Mouse (Mus musculus) kidney, embryonic 15.5 days (tissue): ENCODE data around the gene Hk1. TPM values are rescaled to one million over a fixed set of nuclear protein-coding genes. Genes with fewer than 3 reads are reported as not detected.
A peak's percentile ranks its signal among the peaks of the same experiment; 100 is the strongest.

Source experiments
- ATAC-seq: fragments of 200-750 bp; cut with Nextera tagmentation; replicated peaks from 2 replicates; pipeline ENCODE4 v1.8.0; 2017; ENCODE audit warnings: moderate TSS enrichment; ENCODE audit not compliant: low FRiP score
- H3K27ac ChIP-seq: fragments of 300-500 bp; sonication (generic); 2 replicates; pipeline ENCODE4 v1.5.1; 2015; ENCODE audit warnings: mild to moderate bottlenecking, inconsistent platforms
- H3K27me3 ChIP-seq: fragments of 300-500 bp; sonication (generic); 2 replicates; pipeline ENCODE4 v1.6.1; 2015; ENCODE audit warnings: inconsistent platforms
- H3K36me3 ChIP-seq: fragments of 300-500 bp; sonication (generic); 2 replicates; pipeline ENCODE4 v1.6.1; 2015; ENCODE audit warnings: inconsistent platforms
- H3K4me1 ChIP-seq: fragments of 300-500 bp; sonication (generic); 2 replicates; pipeline ENCODE4 v1.6.1; 2015; ENCODE audit warnings: inconsistent platforms
- H3K4me2 ChIP-seq: fragments of 300-500 bp; sonication (generic); 2 replicates; pipeline ENCODE4 v1.6.1; 2015; ENCODE audit warnings: moderate library complexity, mild to moderate bottlenecking, inconsistent platforms
- H3K4me3 ChIP-seq: fragments of 300-500 bp; sonication (generic); replicated peaks from 2 replicates; pipeline ENCODE4 v1.5.1; 2015; ENCODE audit warnings: mild to moderate bottlenecking, inconsistent platforms
- H3K9ac ChIP-seq: fragments of 300-500 bp; sonication (generic); 2 replicates; pipeline ENCODE4 v1.6.1; 2015; ENCODE audit warnings: mild to moderate bottlenecking, inconsistent platforms
- H3K9me3 ChIP-seq: fragments of 300-500 bp; sonication (generic); replicated peaks from 2 replicates; pipeline ENCODE4 v1.6.1; 2016; ENCODE audit warnings: inconsistent platforms
- WGBS: fragments of 180-500 bp; shearing (Covaris S2); methylation state at CpG from one replicate; pipeline ENCODE4 v1.1.7; 2015; ENCODE audit warnings: mixed read lengths; 5-methylcytosine and 5-hydroxymethylcytosine counted together
- polyA plus RNA-seq: library from polyadenylated mRNA; unstranded; fragments of >200 nt; fragmentation: Nextera tagmentation; extraction: Ambion mirVana; gene quantifications from 2 replicates; pipeline ENCODE4 v1.2.1, GENCODE M21; 2015

Hk1 gene
- polyA plus RNA-seq, 1 experiment from 2014 or later = 58.5 TPM

DNA sequence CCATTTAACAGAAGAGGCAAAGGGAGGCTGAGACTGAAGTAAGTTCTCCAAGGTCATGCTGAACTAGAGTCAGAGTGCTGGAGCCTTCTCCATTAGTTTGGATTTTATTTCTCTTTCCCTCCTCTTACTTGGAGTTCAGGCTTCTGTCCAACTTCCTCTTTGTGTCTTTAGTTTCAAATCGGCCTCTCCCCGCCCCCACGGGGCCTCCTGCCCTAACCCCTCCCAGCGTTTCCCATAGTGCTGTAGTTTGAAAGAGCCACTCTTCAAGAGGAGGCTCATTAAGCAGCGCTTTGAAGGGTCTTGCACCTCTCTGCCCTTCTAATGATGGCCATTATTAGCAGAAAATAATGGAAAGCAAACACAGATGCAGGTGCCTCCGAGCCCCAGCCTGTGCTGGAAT, 68.2 kb downstream of the Hk1 start:
- 0 out of 2 replicates have a peak, but pooled peaks have one; percentile 12 for ATAC-seq
- H3K9ac ChIP-seq = no peak overlapping the region
- peak overlapping the region; percentile 17; the same call in 1 of the 2 replicates for H3K4me2 ChIP-seq
- H3K4me1 ChIP-seq = peaks cover 57% of the 10 kb centered on the region
- H3K36me3 ChIP-seq = peaks cover 12% of the 10 kb centered on the region
- no peaks in the 10 kb centered on the region for H3K27me3 ChIP-seq
- no peaks in the 10 kb centered on the region for H3K9me3 ChIP-seq
- peak overlapping the region; percentile 85 for H3K27ac ChIP-seq
- WGBS = 14% methylated on average over 6 of the region's 6 CpGs
- H3K4me3 ChIP-seq = no peak overlapping the region

GRCm38 (mm10) chr10:62310259-62311039, 69.3 kb downstream of the Hk1 start:
- Histone ChIP-seq H3K4me1 (peaks cover 56% of the 10 kb centered on the region), H3K27me3 (no peaks in the 10 kb centered on the region), H3K9ac (no peak overlapping the region), H3K27ac (peak overlapping the region; percentile 85), H3K9me3 (no peaks in the 10 kb centered on the region), H3K4me3 (no peak overlapping the region), H3K4me2 (no peak overlapping the region), H3K36me3 (peaks cover 12% of the 10 kb centered on the region)
- 64% methylated on average over 10 of the region's 10 CpGs for WGBS
- no peak for ATAC-seq

DNA sequence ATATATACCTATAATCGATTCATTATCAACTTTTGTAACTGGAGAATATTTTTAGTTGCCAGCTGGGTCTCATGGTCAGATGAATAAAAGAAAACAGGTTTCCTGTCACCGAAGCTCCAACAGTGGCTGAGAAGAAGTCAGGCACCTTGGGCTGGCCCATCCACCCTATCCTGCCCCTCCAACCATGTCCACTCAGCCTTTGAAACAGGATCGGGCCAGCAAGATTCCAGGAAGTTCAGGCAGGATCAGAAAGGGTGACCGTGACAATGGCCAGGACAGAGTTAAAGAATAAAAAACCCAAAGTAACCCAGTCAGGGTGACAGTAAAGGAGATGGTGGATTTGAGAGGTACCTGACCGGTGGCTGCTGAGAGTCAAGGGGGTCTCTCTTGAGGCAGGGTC, 70.1 kb downstream of the Hk1 start:
- H3K4me1 ChIP-seq = peaks cover 52% of the 10 kb centered on the region
- H3K9me3 ChIP-seq = no peaks in the 10 kb centered on the region
- WGBS = 62% methylated on average over 5 of the region's 5 CpGs
- H3K27me3 ChIP-seq = no peaks in the 10 kb centered on the region
- peak; percentile 69; the same call in 1 of the 2 replicates for ATAC-seq
- H3K4me3 ChIP-seq = no peak overlapping the region
- no peak overlapping the region for H3K9ac ChIP-seq
- peak overlapping the region; percentile 85 for H3K27ac ChIP-seq
- peaks cover 9% of the 10 kb centered on the region for H3K36me3 ChIP-seq
- no peak overlapping the region for H3K4me2 ChIP-seq

DNA sequence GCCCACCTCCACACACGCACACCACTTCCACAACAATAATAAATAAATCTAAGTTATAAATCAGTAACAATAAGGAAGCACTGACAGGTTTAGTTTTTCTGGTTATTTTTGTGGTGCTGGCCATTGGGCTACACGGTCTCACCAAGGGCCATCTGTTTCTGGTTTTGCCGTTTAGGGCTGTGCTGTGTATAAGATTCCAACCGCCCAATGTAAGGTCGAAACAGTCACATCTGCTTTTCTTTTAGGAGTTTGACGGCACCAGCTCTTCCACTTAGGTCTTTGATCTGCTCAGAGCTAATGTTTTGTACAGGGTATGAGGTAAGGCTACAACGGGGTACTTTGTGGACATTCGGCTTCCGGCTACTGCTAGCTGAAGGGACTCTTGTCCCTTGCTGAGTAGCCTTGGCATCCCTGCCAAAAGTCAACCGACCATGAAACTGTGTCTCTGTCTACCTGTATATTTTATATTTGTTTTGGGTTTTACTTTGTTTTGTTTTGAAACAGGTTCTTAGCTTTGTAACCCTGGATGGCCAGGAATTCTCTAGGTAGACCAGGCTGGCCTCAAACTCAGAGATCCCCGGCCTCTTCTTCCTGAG, 70.7 kb downstream of the Hk1 start:
- H3K4me3 ChIP-seq = no peak overlapping the region
- peak overlapping the region; percentile 85 for H3K27ac ChIP-seq
- H3K4me1 ChIP-seq = peaks cover 47% of the 10 kb centered on the region
- no peak for ATAC-seq
- no peaks in the 10 kb centered on the region for H3K9me3 ChIP-seq
- H3K4me2 ChIP-seq = no peak overlapping the region
- H3K36me3 ChIP-seq = peaks cover 13% of the 10 kb centered on the region
- H3K9ac ChIP-seq = no peak overlapping the region
- no peaks in the 10 kb centered on the region for H3K27me3 ChIP-seq
- 82% methylated on average over 11 of the region's 11 CpGs for WGBS

DNA sequence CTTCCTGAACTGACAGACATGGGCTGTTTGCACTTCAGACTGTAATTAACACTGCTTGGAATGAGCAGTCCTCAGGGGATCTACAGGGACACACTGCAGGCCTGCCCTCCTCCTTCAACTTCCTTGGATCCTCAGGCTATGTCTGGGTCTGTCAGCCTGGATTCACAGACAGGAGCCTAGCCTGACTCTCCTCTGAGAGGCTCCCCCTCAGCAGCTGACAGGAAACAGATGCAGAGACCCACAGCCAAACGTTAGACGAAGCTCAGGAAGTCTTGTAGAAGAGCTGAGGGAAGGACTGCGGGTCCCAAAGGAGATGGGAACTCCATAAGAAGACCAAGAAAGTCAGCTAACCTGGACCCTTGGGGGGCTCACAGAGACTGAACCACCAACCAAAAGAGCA, 73.2 kb downstream of the Hk1 start:
- no peak for ATAC-seq
- no peak overlapping the region for H3K9ac ChIP-seq
- peaks cover 20% of the 10 kb centered on the region for H3K36me3 ChIP-seq
- H3K27me3 ChIP-seq = no peaks in the 10 kb centered on the region
- H3K4me1 ChIP-seq = peaks cover 29% of the 10 kb centered on the region
- H3K9me3 ChIP-seq = no peaks in the 10 kb centered on the region
- no peak overlapping the region for H3K4me3 ChIP-seq
- H3K27ac ChIP-seq = peak overlapping the region; percentile 58; the same call in 1 of the 2 replicates
- no peak overlapping the region for H3K4me2 ChIP-seq
- WGBS = 50% methylated on average over 3 of the region's 3 CpGs

DNA sequence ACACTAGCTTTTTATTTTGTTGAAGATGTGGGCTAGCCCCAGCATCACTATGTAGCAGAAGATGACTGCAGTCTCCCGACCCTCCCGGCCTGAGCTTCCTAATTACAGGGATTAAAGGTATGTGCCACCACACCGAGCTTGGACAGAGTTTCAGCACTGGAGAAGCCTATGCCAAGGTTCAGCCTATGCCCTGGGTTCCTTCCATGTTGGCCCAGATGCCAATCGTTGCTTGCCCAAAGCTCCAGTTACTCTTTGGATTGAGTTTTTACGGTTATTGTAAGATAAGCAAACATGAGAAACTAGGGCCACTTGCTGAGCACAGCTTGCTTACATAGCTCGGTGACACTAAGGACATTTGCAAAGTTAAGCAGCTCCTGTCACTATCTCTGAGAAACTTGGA, 74.6 kb downstream of the Hk1 start:
- no peaks in the 10 kb centered on the region for H3K9me3 ChIP-seq
- no peaks in the 10 kb centered on the region for H3K27me3 ChIP-seq
- no peak overlapping the region for H3K4me2 ChIP-seq
- ATAC-seq = no peak
- no peak overlapping the region for H3K27ac ChIP-seq
- peaks cover 22% of the 10 kb centered on the region for H3K36me3 ChIP-seq
- 74% methylated on average over 6 of the region's 6 CpGs for WGBS
- no peak overlapping the region for H3K4me3 ChIP-seq
- no peak overlapping the region for H3K9ac ChIP-seq
- peaks cover 22% of the 10 kb centered on the region for H3K4me1 ChIP-seq

DNA sequence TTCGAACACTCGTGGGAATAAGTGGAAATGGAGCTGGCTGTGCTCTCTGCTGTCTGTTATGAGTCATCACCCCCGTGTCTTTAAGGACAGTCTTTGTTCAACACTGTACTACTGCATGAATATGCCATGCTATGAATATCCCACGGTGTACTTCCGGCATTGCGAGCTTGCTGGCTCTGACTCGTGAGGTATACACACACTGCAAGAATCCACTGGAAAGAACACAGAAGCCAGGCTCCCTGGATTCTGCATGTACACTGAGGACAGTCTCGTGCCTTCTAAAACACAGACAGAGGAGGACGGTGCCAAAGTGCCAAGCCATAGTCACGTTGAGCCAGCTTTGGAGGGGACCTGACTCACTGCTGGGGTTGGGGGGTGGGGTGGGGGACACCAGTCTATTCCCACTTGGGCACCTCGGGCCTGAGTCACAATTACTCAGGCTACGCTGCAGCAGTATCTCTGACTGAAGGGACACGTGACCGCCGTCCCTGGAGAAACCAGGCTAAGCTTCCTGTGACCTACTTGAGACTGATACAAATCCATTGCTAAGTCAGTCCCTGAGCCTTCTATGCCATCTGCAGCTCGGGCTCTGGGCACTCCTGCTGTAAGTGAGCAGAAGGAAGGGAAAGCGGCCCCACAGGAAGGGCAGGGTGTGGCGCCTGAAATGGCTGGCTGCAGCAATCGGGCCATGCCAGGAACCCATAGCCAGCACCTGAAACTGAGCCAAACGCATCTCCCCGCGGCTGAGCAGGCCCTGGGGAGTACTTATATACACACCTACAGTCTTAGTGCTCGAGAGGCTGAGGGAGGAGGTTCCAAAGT, 79.5 kb downstream of the Hk1 start:
- no peak overlapping the region for H3K9ac ChIP-seq
- no peaks in the 10 kb centered on the region for H3K27me3 ChIP-seq
- H3K4me2 ChIP-seq = no peak overlapping the region
- 82% methylated on average over 23 of the region's 23 CpGs for WGBS
- peaks cover 36% of the 10 kb centered on the region for H3K36me3 ChIP-seq
- H3K4me1 ChIP-seq = peaks cover 5% of the 10 kb centered on the region; the same call in 1 of the 2 replicates
- no peak for ATAC-seq
- H3K9me3 ChIP-seq = no peaks in the 10 kb centered on the region
- no peak overlapping the region for H3K27ac ChIP-seq
- H3K4me3 ChIP-seq = no peak overlapping the region

DNA sequence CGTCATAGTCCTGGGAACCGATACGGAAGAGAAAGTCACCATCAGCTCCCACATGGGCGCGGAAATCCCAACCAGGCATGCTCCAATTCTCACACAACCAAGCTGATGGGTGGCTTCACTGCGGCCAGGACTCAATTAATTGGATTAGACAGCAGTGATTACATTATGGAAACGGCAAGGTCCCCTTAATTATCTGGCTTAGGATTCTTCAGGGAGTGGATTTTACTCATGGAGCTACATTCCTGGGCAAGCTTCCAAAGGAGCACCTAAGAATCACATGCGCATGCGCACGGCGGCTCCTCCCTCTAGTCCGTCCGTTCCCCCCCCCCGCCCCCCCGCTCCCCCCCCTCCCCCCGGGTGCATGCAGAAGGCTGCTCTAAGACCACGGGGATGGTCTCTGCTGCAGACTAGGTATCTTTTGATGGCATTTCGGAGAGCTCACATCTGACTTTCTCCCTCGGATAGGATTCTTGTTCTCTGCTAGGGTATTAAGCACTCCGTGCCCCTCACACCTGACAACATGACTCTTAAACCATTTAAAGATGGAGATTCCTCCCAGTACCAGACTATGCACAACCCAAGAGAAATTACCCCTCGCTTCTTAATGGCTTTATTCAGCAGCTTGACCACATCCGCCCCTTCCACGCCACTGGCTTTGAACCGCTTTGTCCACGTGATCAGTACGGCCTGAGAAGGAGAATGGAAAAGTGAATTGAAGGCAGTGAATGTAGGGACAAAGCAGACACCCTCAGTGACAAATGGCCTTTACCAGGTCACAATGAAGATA, 83.4 kb downstream of the Hk1 start:
- Histone ChIP-seq H3K36me3 (peaks cover 63% of the 10 kb centered on the region), H3K27ac (no peak overlapping the region), H3K4me2 (no peak overlapping the region), H3K4me3 (no peak overlapping the region), H3K9me3 (no peaks in the 10 kb centered on the region), H3K4me1 (peaks cover 5% of the 10 kb centered on the region; the same call in 1 of the 2 replicates), H3K27me3 (no peaks in the 10 kb centered on the region), H3K9ac (no peak overlapping the region)
- WGBS = 79% methylated on average over 22 of the region's 26 CpGs
- ATAC-seq = no peak

- H3K4me3 ChIP-seq = no peak overlapping the region
- WGBS = 82% methylated on average over 4 of the region's 4 CpGs
- H3K4me2 ChIP-seq = no peak overlapping the region
- no peak overlapping the region for H3K9ac ChIP-seq
- no peak for ATAC-seq
- H3K4me1 ChIP-seq = no peaks in the 10 kb centered on the region
- no peak overlapping the region for H3K27ac ChIP-seq
- no peaks in the 10 kb centered on the region for H3K9me3 ChIP-seq
- no peaks in the 10 kb centered on the region for H3K27me3 ChIP-seq
- H3K36me3 ChIP-seq = peaks cover 78% of the 10 kb centered on the region
Measured at GRCm38 (mm10) chr10:62294112-62294511, 85.6 kb downstream of the Hk1 start.

GRCm38 (mm10) chr10:62287460-62288124, 92.1 kb downstream of the Hk1 start:
- H3K36me3 ChIP-seq = peaks cover 80% of the 10 kb centered on the region
- no peak overlapping the region for H3K4me3 ChIP-seq
- no peak overlapping the region for H3K4me2 ChIP-seq
- no peaks in the 10 kb centered on the region for H3K4me1 ChIP-seq
- H3K9me3 ChIP-seq = no peaks in the 10 kb centered on the region
- H3K27ac ChIP-seq = 0 out of 2 replicates have a peak overlapping the region, but pooled peaks have one; percentile 48
- no peaks in the 10 kb centered on the region for H3K27me3 ChIP-seq
- no peak for ATAC-seq
- no peak overlapping the region for H3K9ac ChIP-seq
- 70% methylated on average over 6 of the region's 6 CpGs for WGBS

- Histone ChIP-seq H3K27me3 (no peaks in the 10 kb centered on the region), H3K4me1 (no peaks in the 10 kb centered on the region), H3K4me3 (no peak overlapping the region), H3K9me3 (no peaks in the 10 kb centered on the region), H3K4me2 (no peak overlapping the region), H3K9ac (no peak overlapping the region), H3K27ac (no peak overlapping the region), H3K36me3 (peaks cover 74% of the 10 kb centered on the region)
- ATAC-seq = no peak
- 82% methylated on average over 4 of the region's 4 CpGs for WGBS
Measured at GRCm38 (mm10) chr10:62283206-62283792, 96.4 kb downstream of the Hk1 start.
